Mouse (Mus musculus): Measurements from ENCODE around the gene Wdr78. TPM values are rescaled to one million over a fixed set of nuclear protein-coding genes. Genes with fewer than 3 reads are reported as not detected.
A peak's percentile ranks its signal among the peaks of the same experiment; 100 is the strongest.

The Wdr78 gene
- polyA plus RNA-seq, 1 experiment from 2014 or later: 2.0 TPM

- no peak for ATAC-seq (replicated peaks; ENCODE audit: low FRiP score, low TSS enrichment, low read depth)
- H3K27me3 ChIP-seq (replicated peaks; ENCODE audit: control insufficient read depth, insufficient read depth, low read length): no peaks in the 10 kb centered on the region
- 85% methylated on average over 9 of the region's 9 CpGs for WGBS
- peak overlapping the region; percentile 69 for H3K4me2 ChIP-seq (ENCODE audit: low read length)
- peaks cover 29% of the 10 kb centered on the region for H3K4me1 ChIP-seq (replicated peaks; ENCODE audit: control insufficient read depth, insufficient read depth, low read length)
- DNase-seq (ENCODE audit: low spot score): no peak
- H3K9ac ChIP-seq (ENCODE audit: low read length): no peak overlapping the region
- H3K9me3 ChIP-seq (ENCODE audit: control insufficient read depth, low read length): no peaks in the 10 kb centered on the region
- H3K36me3 ChIP-seq (ENCODE audit: control insufficient read depth, insufficient read depth, low read length): peaks cover 9% of the 10 kb centered on the region
- H3K27ac ChIP-seq (ENCODE audit: low read depth): no peak overlapping the region
- H3K4me3 ChIP-seq (ENCODE audit: low read depth, low read length): peak overlapping the region; percentile 90; the same call in 1 of the 2 replicates
These were observed 6.6 kb upstream of the Wdr78 start for GRCm38 (mm10) chr4:103120874-103121389.

DNA sequence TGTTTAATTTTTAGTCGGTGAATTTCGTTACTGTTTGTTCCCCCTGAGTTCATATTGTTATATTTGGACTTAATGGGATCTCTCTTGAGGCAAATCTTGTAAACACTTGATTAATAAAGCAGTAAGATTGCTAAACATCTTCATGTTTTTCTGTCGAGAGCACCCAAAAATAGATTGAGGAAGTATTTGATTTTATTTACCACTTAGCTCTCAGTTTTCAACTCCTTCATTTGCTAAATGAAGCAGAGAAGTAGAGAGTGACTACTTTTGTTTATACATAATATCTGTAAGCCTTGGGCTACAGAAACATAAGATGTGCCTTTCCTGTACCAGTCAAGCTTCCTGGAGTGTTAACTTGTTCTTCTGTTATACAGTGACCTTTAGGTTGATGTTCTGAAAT is 6.0 kb upstream of the Wdr78 start:
- Histone ChIP-seq H3K36me3 (ENCODE audit: control insufficient read depth, insufficient read depth, low read length) (peaks cover 9% of the 10 kb centered on the region), H3K9ac (ENCODE audit: low read length) (peak overlapping the region; percentile 94), H3K27me3 (replicated peaks; ENCODE audit: control insufficient read depth, insufficient read depth, low read length) (no peaks in the 10 kb centered on the region), H3K27ac (ENCODE audit: low read depth) (no peak overlapping the region), H3K4me2 (ENCODE audit: low read length) (peak overlapping the region; percentile 69), H3K4me3 (ENCODE audit: low read depth, low read length) (peak overlapping the region; percentile 90), H3K4me1 (replicated peaks; ENCODE audit: control insufficient read depth, insufficient read depth, low read length) (peaks cover 27% of the 10 kb centered on the region), H3K9me3 (ENCODE audit: control insufficient read depth, low read length) (no peaks in the 10 kb centered on the region)
- ATAC-seq (replicated peaks; ENCODE audit: low FRiP score, low TSS enrichment, low read depth): no peak
- DNase-seq (ENCODE audit: low spot score): no peak
- 34% methylated on average over 3 of the region's 3 CpGs for WGBS

DNA sequence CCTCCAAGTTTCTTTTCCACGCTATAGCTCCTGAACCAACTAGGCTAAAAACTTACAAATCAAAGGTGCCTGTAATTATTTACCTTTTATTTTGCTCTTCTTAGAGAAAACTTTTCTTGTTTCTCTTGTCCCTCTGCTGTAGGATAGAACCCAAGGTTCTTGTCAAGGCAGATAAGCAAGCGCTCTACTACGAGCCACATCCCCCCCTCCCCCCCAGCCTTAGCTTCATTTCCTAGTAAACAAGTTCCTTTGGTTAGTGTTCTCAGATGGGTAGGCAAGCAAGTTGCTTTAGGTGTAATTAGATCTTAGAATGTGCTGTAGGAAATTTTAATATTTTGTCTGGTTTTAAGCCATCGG is 5.7 kb upstream of the Wdr78 start:
- Histone ChIP-seq H3K4me1 (replicated peaks; ENCODE audit: control insufficient read depth, insufficient read depth, low read length) (peaks cover 27% of the 10 kb centered on the region), H3K27ac (ENCODE audit: low read depth) (peak overlapping the region; percentile 97), H3K36me3 (ENCODE audit: control insufficient read depth, insufficient read depth, low read length) (peaks cover 9% of the 10 kb centered on the region), H3K4me3 (ENCODE audit: low read depth, low read length) (peak overlapping the region; percentile 90), H3K4me2 (ENCODE audit: low read length) (peak overlapping the region; percentile 69), H3K9me3 (ENCODE audit: control insufficient read depth, low read length) (no peaks in the 10 kb centered on the region), H3K27me3 (replicated peaks; ENCODE audit: control insufficient read depth, insufficient read depth, low read length) (no peaks in the 10 kb centered on the region), H3K9ac (ENCODE audit: low read length) (peak overlapping the region; percentile 94)
- ATAC-seq (replicated peaks; ENCODE audit: low FRiP score, low TSS enrichment, low read depth) (no peak), DNase-seq (ENCODE audit: low spot score) (no peak)
- WGBS: 16% methylated on average over 4 of the region's 4 CpGs

DNA sequence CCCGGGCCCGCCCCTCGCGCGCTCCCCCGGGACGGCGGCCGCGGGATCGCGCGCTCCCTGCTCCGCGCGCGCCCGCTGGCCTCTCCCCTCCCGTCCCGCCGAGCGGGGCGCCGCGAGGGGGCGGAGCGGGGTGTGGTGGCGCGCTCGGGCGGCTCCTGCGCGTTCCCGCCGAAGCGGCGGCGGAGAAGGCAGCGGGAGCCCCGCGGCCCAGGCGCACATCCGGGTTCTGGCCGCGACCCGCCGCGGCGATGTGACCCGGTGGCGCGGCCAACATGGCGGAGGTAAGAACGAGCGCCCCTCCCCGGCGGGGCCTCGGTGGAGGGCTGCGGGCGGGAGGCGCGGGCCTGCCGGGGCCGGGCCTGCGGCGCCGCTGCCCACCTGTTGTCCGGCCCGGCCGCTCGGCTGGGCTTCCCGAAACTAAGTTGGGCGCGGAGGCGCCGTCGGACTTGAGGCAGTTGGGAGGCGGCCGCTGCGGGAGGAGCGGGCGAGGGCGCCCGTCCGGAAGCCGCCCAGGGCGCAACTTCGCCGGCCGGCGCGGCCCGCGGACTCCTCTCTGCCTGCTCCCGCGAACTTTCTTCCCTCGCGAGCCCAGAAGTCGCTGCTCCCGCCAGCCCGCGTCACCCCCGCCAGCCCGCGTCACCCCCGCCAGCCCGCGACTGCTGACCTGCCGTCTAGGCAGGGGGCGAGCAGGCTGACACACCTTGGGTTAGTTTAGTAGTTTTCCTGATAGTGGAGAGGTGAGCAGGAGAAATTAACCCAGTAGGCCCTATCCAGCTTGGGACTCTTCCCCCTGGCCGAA is 5.1 kb upstream of the Wdr78 start:
- peak overlapping the region; percentile 97 for H3K27ac ChIP-seq (ENCODE audit: low read depth)
- peak overlapping the region; percentile 94 for H3K9ac ChIP-seq (ENCODE audit: low read length)
- peak overlapping the region; percentile 69 for H3K4me2 ChIP-seq (ENCODE audit: low read length)
- H3K27me3 ChIP-seq (replicated peaks; ENCODE audit: control insufficient read depth, insufficient read depth, low read length): no peaks in the 10 kb centered on the region
- H3K4me1 ChIP-seq (replicated peaks; ENCODE audit: control insufficient read depth, insufficient read depth, low read length): peaks cover 27% of the 10 kb centered on the region
- under 1% methylated on average over 86 of the region's 111 CpGs for WGBS
- H3K4me3 ChIP-seq (ENCODE audit: low read depth, low read length): peak overlapping the region; percentile 90
- H3K9me3 ChIP-seq (ENCODE audit: control insufficient read depth, low read length): no peaks in the 10 kb centered on the region
- H3K36me3 ChIP-seq (ENCODE audit: control insufficient read depth, insufficient read depth, low read length): peaks cover 9% of the 10 kb centered on the region
- ATAC-seq (replicated peaks; ENCODE audit: low FRiP score, low TSS enrichment, low read depth) (peak; percentile 68), DNase-seq (ENCODE audit: low spot score) (peak; percentile 85)

GRCm38 (mm10) chr4:103118888-103119228 is 4.5 kb upstream of the Wdr78 start:
- Histone ChIP-seq H3K27me3 (replicated peaks; ENCODE audit: control insufficient read depth, insufficient read depth, low read length) (no peaks in the 10 kb centered on the region), H3K36me3 (ENCODE audit: control insufficient read depth, insufficient read depth, low read length) (peaks cover 9% of the 10 kb centered on the region), H3K4me2 (ENCODE audit: low read length) (peak overlapping the region; percentile 69), H3K4me3 (ENCODE audit: low read depth, low read length) (peak overlapping the region; percentile 90), H3K4me1 (replicated peaks; ENCODE audit: control insufficient read depth, insufficient read depth, low read length) (peaks cover 27% of the 10 kb centered on the region), H3K9ac (ENCODE audit: low read length) (peak overlapping the region; percentile 94), H3K9me3 (ENCODE audit: control insufficient read depth, low read length) (no peaks in the 10 kb centered on the region), H3K27ac (ENCODE audit: low read depth) (peak overlapping the region; percentile 97)
- DNase-seq (ENCODE audit: low spot score) (peak; percentile 84), ATAC-seq (replicated peaks; ENCODE audit: low FRiP score, low TSS enrichment, low read depth) (no peak)
- WGBS: 1% methylated on average over 15 of the region's 15 CpGs

DNA sequence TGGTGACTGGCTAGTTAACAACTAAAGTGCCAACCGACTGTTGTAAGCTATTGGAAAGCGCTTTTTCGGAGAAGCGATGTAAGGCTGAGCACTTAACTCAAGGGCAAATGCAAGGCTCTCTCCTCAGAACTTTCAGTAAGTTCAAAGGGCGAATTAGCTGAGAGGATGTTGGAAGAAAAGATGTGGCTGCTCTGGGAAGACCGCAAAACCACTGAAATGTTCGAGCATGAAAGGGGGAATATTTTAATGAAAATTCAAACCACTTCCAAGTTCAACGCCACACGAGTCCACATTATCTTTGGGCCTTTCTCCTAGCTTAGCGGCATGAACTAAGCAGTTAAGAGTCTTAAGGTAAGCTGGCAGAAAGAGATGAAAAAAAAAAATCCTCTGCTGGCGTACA is 953 bp downstream of the Wdr78 start:
- 4% methylated on average over 11 of the region's 11 CpGs for WGBS
- peak overlapping the region; percentile 84 for H3K4me3 ChIP-seq (ENCODE audit: low read depth, low read length)
- peak overlapping the region; percentile 99; the same call in 1 of the 2 replicates for H3K27ac ChIP-seq (ENCODE audit: low read depth)
- H3K4me2 ChIP-seq (ENCODE audit: low read length): peak overlapping the region; percentile 62
- peaks cover 9% of the 10 kb centered on the region for H3K36me3 ChIP-seq (ENCODE audit: control insufficient read depth, insufficient read depth, low read length)
- no peaks in the 10 kb centered on the region for H3K27me3 ChIP-seq (replicated peaks; ENCODE audit: control insufficient read depth, insufficient read depth, low read length)
- no peak for ATAC-seq (replicated peaks; ENCODE audit: low FRiP score, low TSS enrichment, low read depth)
- no peak for DNase-seq (ENCODE audit: low spot score)
- no peaks in the 10 kb centered on the region for H3K9me3 ChIP-seq (ENCODE audit: control insufficient read depth, low read length)
- H3K9ac ChIP-seq (ENCODE audit: low read length): peak overlapping the region; percentile 78
- H3K4me1 ChIP-seq (replicated peaks; ENCODE audit: control insufficient read depth, insufficient read depth, low read length): peaks cover 17% of the 10 kb centered on the region

DNA sequence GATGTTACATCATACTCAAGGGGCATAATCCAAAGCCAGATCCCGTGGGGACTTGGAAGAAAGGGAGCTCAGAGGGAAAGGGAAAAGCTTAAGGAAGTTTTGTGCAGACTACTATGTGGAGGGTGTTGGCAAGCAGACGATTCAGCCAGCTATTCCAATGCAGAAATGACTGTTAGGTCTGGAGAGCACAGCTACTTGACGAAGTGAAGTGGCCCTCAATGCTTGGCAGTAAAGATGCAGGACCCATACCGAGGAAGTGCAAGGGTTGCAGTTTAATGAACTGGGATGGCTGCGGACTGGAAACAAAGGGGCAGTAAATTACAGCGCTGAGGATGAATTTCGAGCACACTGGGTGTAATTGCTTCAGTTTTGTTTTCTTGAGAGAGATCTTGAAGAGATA is 1.7 kb downstream of the Wdr78 start:
- H3K36me3 ChIP-seq (ENCODE audit: control insufficient read depth, insufficient read depth, low read length): peaks cover 9% of the 10 kb centered on the region
- WGBS: 51% methylated on average over 7 of the region's 7 CpGs
- H3K9ac ChIP-seq (ENCODE audit: low read length): peak overlapping the region; percentile 78; the same call in 1 of the 2 replicates
- H3K4me1 ChIP-seq (replicated peaks; ENCODE audit: control insufficient read depth, insufficient read depth, low read length): peaks cover 17% of the 10 kb centered on the region
- H3K9me3 ChIP-seq (ENCODE audit: control insufficient read depth, low read length): no peaks in the 10 kb centered on the region
- H3K27ac ChIP-seq (ENCODE audit: low read depth): no peak overlapping the region
- peak overlapping the region; percentile 62 for H3K4me2 ChIP-seq (ENCODE audit: low read length)
- ATAC-seq (replicated peaks; ENCODE audit: low FRiP score, low TSS enrichment, low read depth): no peak
- peak overlapping the region; percentile 84; the same call in 1 of the 2 replicates for H3K4me3 ChIP-seq (ENCODE audit: low read depth, low read length)
- H3K27me3 ChIP-seq (replicated peaks; ENCODE audit: control insufficient read depth, insufficient read depth, low read length): no peaks in the 10 kb centered on the region
- no peak for DNase-seq (ENCODE audit: low spot score)

- H3K27me3 ChIP-seq (replicated peaks; ENCODE audit: control insufficient read depth, insufficient read depth, low read length): no peaks in the 10 kb centered on the region
These were observed 15.8 kb downstream of the Wdr78 start for GRCm38 (mm10) chr4:103098532-103098931.

DNA sequence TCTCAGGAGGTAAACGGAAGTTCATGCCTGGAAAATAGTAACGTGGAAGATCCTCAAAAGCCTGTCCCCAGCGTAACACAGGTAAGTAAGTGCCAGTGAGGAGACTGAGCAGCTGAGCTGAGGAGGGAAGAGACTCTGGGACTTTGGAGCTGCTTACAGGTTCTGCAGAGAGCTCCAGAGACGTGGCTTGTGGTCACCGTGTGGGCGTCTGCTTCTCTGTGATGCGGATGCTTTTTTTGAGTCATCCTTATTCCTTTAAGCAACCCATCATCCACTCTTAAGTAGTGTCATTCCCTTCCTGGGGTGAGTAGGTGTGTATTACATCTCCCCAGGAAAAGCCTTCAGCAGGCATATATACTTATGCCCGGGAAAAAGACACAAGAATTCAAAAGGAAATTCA is 18.4 kb downstream of the Wdr78 start:
- WGBS: 89% methylated on average over 8 of the region's 8 CpGs
- H3K4me3 ChIP-seq (ENCODE audit: low read depth, low read length): no peak overlapping the region
- no peak overlapping the region for H3K27ac ChIP-seq (ENCODE audit: low read depth)
- no peaks in the 10 kb centered on the region for H3K4me1 ChIP-seq (replicated peaks; ENCODE audit: control insufficient read depth, insufficient read depth, low read length)
- no peaks in the 10 kb centered on the region for H3K27me3 ChIP-seq (replicated peaks; ENCODE audit: control insufficient read depth, insufficient read depth, low read length)
- no peaks in the 10 kb centered on the region for H3K9me3 ChIP-seq (ENCODE audit: control insufficient read depth, low read length)
- H3K36me3 ChIP-seq (ENCODE audit: control insufficient read depth, insufficient read depth, low read length): no peaks in the 10 kb centered on the region
- no peak overlapping the region for H3K4me2 ChIP-seq (ENCODE audit: low read length)
- no peak overlapping the region for H3K9ac ChIP-seq (ENCODE audit: low read length)
- ATAC-seq (replicated peaks; ENCODE audit: low FRiP score, low TSS enrichment, low read depth) (no peak), DNase-seq (ENCODE audit: low spot score) (no peak)

More at GRCm38 (mm10) chr4:103098532-103098931, 15.8 kb downstream of the Wdr78 start:
- no peak overlapping the region for H3K4me3 ChIP-seq (ENCODE audit: low read depth, low read length)
- no peak for DNase-seq (ENCODE audit: low spot score)
- H3K36me3 ChIP-seq (ENCODE audit: control insufficient read depth, insufficient read depth, low read length): no peaks in the 10 kb centered on the region
- WGBS: 92% methylated on average over 5 of the region's 5 CpGs
- H3K9ac ChIP-seq (ENCODE audit: low read length): no peak overlapping the region
- no peaks in the 10 kb centered on the region for H3K4me1 ChIP-seq (replicated peaks; ENCODE audit: control insufficient read depth, insufficient read depth, low read length)
- ATAC-seq (replicated peaks; ENCODE audit: low FRiP score, low TSS enrichment, low read depth): no peak
- H3K27ac ChIP-seq (ENCODE audit: low read depth): no peak overlapping the region
- H3K4me2 ChIP-seq (ENCODE audit: low read length): no peak overlapping the region
- no peaks in the 10 kb centered on the region for H3K9me3 ChIP-seq (ENCODE audit: control insufficient read depth, low read length)
